ENCODE assay signal across 14 mouse cellular contexts in the genomic region with DNA sequence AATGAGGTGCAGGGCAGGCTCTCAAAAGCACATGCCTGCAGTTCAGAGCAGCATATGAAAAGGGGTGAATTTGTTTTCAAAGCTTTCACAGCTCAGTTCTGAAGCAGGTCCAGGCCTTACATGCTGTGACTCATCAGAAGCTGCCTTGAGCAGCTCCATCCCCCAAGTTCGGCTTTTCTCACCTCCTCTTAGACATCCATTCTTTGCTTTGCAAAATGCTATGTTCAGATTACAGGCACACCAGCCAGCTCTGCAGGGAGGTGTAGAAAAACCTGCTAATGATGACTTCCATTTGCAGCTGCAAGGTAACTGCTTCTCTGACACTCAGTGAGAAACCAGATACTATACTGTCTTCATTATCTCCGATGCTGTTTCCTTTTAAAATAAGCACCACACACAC.
DNase-seq lines count a peak whose midpoint lies in the region; ATAC-seq lines count a peak whose summit lies in the region.
"Had no signal": no experiment of that assay in that cellular context is flagged by ENCODE, and none has a peak within 500 bp of the region (broad histone marks: within the 10 kb centered on the region; RNA-seq: fewer than 3 reads in every experiment).

No protein-coding gene starts in this region.

- no peaks in the 10 kb centered on the region for H3K36me3 ChIP-seq in embryonic facial prominence, embryonic 14.5 days (ENCODE audit: control insufficient read depth, insufficient read depth, low read length)
- no peaks in the 10 kb centered on the region for H3K36me3 ChIP-seq in midbrain, embryonic 16.5 days (ENCODE audit: control insufficient read depth, insufficient read depth, low read length)
- H3K36me3 ChIP-seq: heart, embryonic 12.5 days; limb, embryonic 15.5 days; neural tube, embryonic 13.5 days; stomach, embryonic 15.5 days had no signal

- peaks cover 15% of the 10 kb centered on the region for H3K4me1 ChIP-seq in embryonic facial prominence, embryonic 14.5 days (ENCODE audit: control insufficient read depth, insufficient read depth, low read length)
- H3K4me1 ChIP-seq in midbrain, embryonic 16.5 days (ENCODE audit: control insufficient read depth, insufficient read depth, low read length), result peaks cover 20% of the 10 kb centered on the region

- H3K27ac ChIP-seq in embryonic facial prominence, embryonic 14.5 days (replicated peaks; ENCODE audit: low read depth, low read length), result no peak overlapping the region
- peak overlapping the region; percentile 24; the same call in 1 of the 2 replicates for H3K27ac ChIP-seq in midbrain, embryonic 16.5 days (ENCODE audit: low read length)
- H3K27ac ChIP-seq: limb, embryonic 15.5 days; neural tube, embryonic 13.5 days; stomach, embryonic 15.5 days had no signal

- H3K4me3 ChIP-seq in embryonic facial prominence, embryonic 14.5 days (ENCODE audit: low read depth, low read length), result no peak overlapping the region
- no peak overlapping the region for H3K4me3 ChIP-seq in midbrain, embryonic 16.5 days (ENCODE audit: low read depth, low read length)
- H3K4me3 ChIP-seq: heart, embryonic 12.5 days; limb, embryonic 15.5 days; neural tube, embryonic 13.5 days; stomach, embryonic 15.5 days had no signal

- peak; percentile 62; the same call in 1 of the 2 replicates for ATAC-seq in embryonic facial prominence, embryonic 14.5 days (ENCODE audit: low read depth)
- ATAC-seq in midbrain, embryonic 16.5 days, result peak; percentile 52
- ATAC-seq: intestine, postnatal 0 days had no signal

- no peaks in the 10 kb centered on the region for H3K9me3 ChIP-seq in embryonic facial prominence, embryonic 14.5 days (ENCODE audit: control insufficient read depth, low read length)
- H3K9me3 ChIP-seq in midbrain, embryonic 16.5 days (replicated peaks; ENCODE audit: control insufficient read depth, low read length, poor library complexity, severe bottlenecking), result no peaks in the 10 kb centered on the region
- H3K9me3 ChIP-seq: heart, embryonic 12.5 days; limb, embryonic 15.5 days; neural tube, embryonic 13.5 days; stomach, embryonic 15.5 days had no signal

- 41% methylated on average over 2 of the region's 2 CpGs for WGBS in embryonic facial prominence, embryonic 14.5 days
- whole genome bisulfite sequencing in midbrain, embryonic 16.5 days, result 32% methylated on average over 2 of the region's 2 CpGs

- H3K9ac ChIP-seq in embryonic facial prominence, embryonic 14.5 days (ENCODE audit: low read depth, low read length), result no peak overlapping the region
- no peak overlapping the region for H3K9ac ChIP-seq in midbrain, embryonic 16.5 days (ENCODE audit: low read depth, low read length)
- H3K9ac ChIP-seq: heart, embryonic 12.5 days; limb, embryonic 15.5 days; lung, embryonic 14.5 days; neural tube, embryonic 13.5 days; stomach, embryonic 15.5 days had no signal

- H3K4me2 ChIP-seq in embryonic facial prominence, embryonic 14.5 days (ENCODE audit: low read depth, low read length), result no peak overlapping the region
- no peak overlapping the region for H3K4me2 ChIP-seq in midbrain, embryonic 16.5 days (ENCODE audit: low read length)
- H3K4me2 ChIP-seq: heart, embryonic 12.5 days; limb, embryonic 15.5 days; lung, embryonic 14.5 days; neural tube, embryonic 13.5 days; stomach, embryonic 15.5 days had no signal

- no peaks in the 10 kb centered on the region for H3K27me3 ChIP-seq in embryonic facial prominence, embryonic 14.5 days (replicated peaks; ENCODE audit: control insufficient read depth, insufficient read depth, low read length)
- no peaks in the 10 kb centered on the region for H3K27me3 ChIP-seq in midbrain, embryonic 16.5 days (ENCODE audit: control insufficient read depth, insufficient read depth, low read depth, low read length)
- H3K27me3 ChIP-seq: heart, embryonic 12.5 days; limb, embryonic 15.5 days; neural tube, embryonic 13.5 days; stomach, embryonic 15.5 days had no signal

- peak; percentile 8 for DNase-seq in layer of hippocampus, adult 9-11 months
- no peak for DNase-seq in layer of hippocampus, adult 9-10 months (ENCODE audit: low spot score)
- peak; percentile 61 for DNase-seq in embryonic facial prominence, embryonic 14.5 days (ENCODE audit: low spot score)
- peak; percentile 54 to 77 for DNase-seq in frontal cortex, postnatal 36 days (ENCODE audit: low spot score in 2 of 2)
- DNase-seq in gastrocnemius, postnatal 4 days (ENCODE audit: low spot score in 2 of 2), result no peak
- DNase-seq in gastrocnemius, adult 8-10 months (ENCODE audit: low spot score in 2 of 2), result no peak
- DNase-seq: cerebellum, adult 2 months; lung, embryonic 14.5 days had no signal

Comparison
In these comparisons a context has a peak if more than half of its experiments do, and no peak if none do; other contexts are left out.
1. DNase-seq: peak in layer of hippocampus, adult 9-11 months (single experiment), embryonic facial prominence, embryonic 14.5 days (single experiment) and frontal cortex, postnatal 36 days (2 of 2); none in layer of hippocampus, adult 9-10 months (single experiment), gastrocnemius, postnatal 4 days (0 of 2) and gastrocnemius, adult 8-10 months (0 of 2).